Mouse (Mus musculus) effector memory CD4-positive, alpha-beta T cell, adult 7 months (primary cell): ENCODE data around the gene Cacng6. TPM values are rescaled to one million over a fixed set of nuclear protein-coding genes. Genes with fewer than 3 reads are reported as not detected.

Experiments
- polyA plus RNA-seq: library from polyadenylated mRNA; unstranded; fragments of 100-300 nt; shearing (Covaris generic); gene quantifications from one replicate; pipeline ENCODE4 v1.2.1, GENCODE M21; 2017

Gene Cacng6
- polyA plus RNA-seq, result 0.72 TPM

GRCm38 (mm10) chr7:3423895-3424294 lies at the start of gene Cacng6:
Gene Cacng6 (plus strand): TSS chr7:3424195.

GRCm38 (mm10) chr7:3390413-3391080 lies 33.4 kb upstream of the Cacng6 start, which contains the start of gene Cacng8:
Gene Cacng8 (plus strand): TSS chr7:3390683.

Other genes with a start within 250 kb of the Cacng6 start
- 0.15 TPM for gene Nlrp12, start 174.5 kb upstream of the Cacng6 start, polyA plus RNA-seq
- 18.4 TPM for gene Myadm, start 135.1 kb upstream of the Cacng6 start, polyA plus RNA-seq
- gene Prkcg, start 135.0 kb upstream of the Cacng6 start, polyA plus RNA-seq, result not detected
- gene Cacng7, start 91.2 kb upstream of the Cacng6 start, polyA plus RNA-seq, result not detected
- gene Cacng8, start 33.5 kb upstream of the Cacng6 start, polyA plus RNA-seq, result 0.52 TPM
- gene Tarm1, start 78.4 kb downstream of the Cacng6 start, polyA plus RNA-seq, result 0.57 TPM
- gene Oscar, start 192.0 kb downstream of the Cacng6 start, polyA plus RNA-seq, result 0.21 TPM
- gene Ndufa3, start 193.2 kb downstream of the Cacng6 start, polyA plus RNA-seq, result 347 TPM
- 20.6 TPM for gene Tfpt, start 205.7 kb downstream of the Cacng6 start, polyA plus RNA-seq
- gene Prpf31, start 205.8 kb downstream of the Cacng6 start, polyA plus RNA-seq, result 52.6 TPM
- 70.8 TPM for gene Cnot3, start 221.1 kb downstream of the Cacng6 start, polyA plus RNA-seq
- gene Leng1, start 241.6 kb downstream of the Cacng6 start, polyA plus RNA-seq, result 31.5 TPM